Mouse (Mus musculus): Measurements from ENCODE around the gene Ngb. TPM values are rescaled to one million over a fixed set of nuclear protein-coding genes. Genes with fewer than 3 reads are reported as not detected.

The Ngb gene
- polyA plus RNA-seq, 1 experiment from 2014 or later: 0.28 TPM

DNA sequence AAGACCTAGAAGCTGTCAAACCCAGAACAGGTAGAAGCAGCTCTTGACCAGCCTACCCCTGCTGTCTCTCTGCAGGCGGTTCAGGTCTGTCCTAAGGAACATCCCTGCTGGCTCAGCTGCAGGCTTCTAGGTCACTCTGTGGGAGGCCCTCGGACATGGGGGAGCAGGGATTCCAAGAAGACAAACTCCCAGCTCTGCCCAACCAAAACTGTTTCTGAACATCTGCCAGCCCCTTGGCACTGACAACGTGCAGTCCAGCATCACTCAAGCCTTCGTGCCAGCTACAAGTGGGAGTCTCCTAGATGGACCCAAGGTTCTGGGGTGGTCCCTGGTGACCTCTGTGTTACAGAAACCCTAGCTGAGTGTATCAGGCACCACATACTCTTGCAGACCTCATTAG is 9.1 kb downstream of the Ngb start:
- Histone ChIP-seq H3K27ac (replicated peaks in 1 of 2; ENCODE audit: control insufficient read depth in 1 of 2, insufficient read depth in 1 of 2, low read depth in 2 of 2, low read length in 2 of 2) (no peak overlapping the region), H3K4me3 (ENCODE audit: control insufficient read depth in 1 of 2, insufficient read depth in 1 of 2, low read depth in 1 of 2, low read length in 2 of 2) (no peak overlapping the region), H3K9me3 (ENCODE audit: control insufficient read depth, low read length) (no peaks in the 10 kb centered on the region), H3K27me3 (ENCODE audit: control insufficient read depth, insufficient read depth, low read length) (no peaks in the 10 kb centered on the region), H3K4me2 (ENCODE audit: low read length) (no peak overlapping the region), H3K36me3 (ENCODE audit: control insufficient read depth, insufficient read depth, low read length) (no peaks in the 10 kb centered on the region), H3K9ac (ENCODE audit: low read length) (no peak overlapping the region), H3K4me1 (ENCODE audit: control insufficient read depth in 2 of 2, insufficient read depth in 2 of 2, low read length in 2 of 2) (peaks cover 12 to 14% of the 10 kb centered on the region in 2 experiments; a peak in 2 of 4 replicates)
- WGBS: 75% methylated on average over 4 of the region's 4 CpGs
- no peak for ATAC-seq (ENCODE audit: insufficient number of reproducible peaks, insufficient read depth, low FRiP score, low read depth)

GRCm38 (mm10) chr12:87091916-87092315 is 10.4 kb downstream of the Ngb start:
- no peak for ATAC-seq (ENCODE audit: insufficient number of reproducible peaks, insufficient read depth, low FRiP score, low read depth)
- Histone ChIP-seq H3K36me3 (ENCODE audit: control insufficient read depth, insufficient read depth, low read length) (no peaks in the 10 kb centered on the region), H3K9me3 (ENCODE audit: control insufficient read depth, low read length) (no peaks in the 10 kb centered on the region), H3K27me3 (ENCODE audit: control insufficient read depth, insufficient read depth, low read length) (no peaks in the 10 kb centered on the region), H3K4me2 (ENCODE audit: low read length) (no peak overlapping the region), H3K4me1 (ENCODE audit: control insufficient read depth in 2 of 2, insufficient read depth in 2 of 2, low read length in 2 of 2) (peaks cover 12 to 14% of the 10 kb centered on the region in 2 experiments; a peak in 2 of 4 replicates), H3K27ac (replicated peaks in 1 of 2; ENCODE audit: control insufficient read depth in 1 of 2, insufficient read depth in 1 of 2, low read depth in 2 of 2, low read length in 2 of 2) (no peak overlapping the region), H3K4me3 (ENCODE audit: control insufficient read depth in 1 of 2, insufficient read depth in 1 of 2, low read depth in 1 of 2, low read length in 2 of 2) (no peak overlapping the region), H3K9ac (ENCODE audit: low read length) (no peak overlapping the region)
- WGBS: 72% methylated on average over 2 of the region's 2 CpGs

DNA sequence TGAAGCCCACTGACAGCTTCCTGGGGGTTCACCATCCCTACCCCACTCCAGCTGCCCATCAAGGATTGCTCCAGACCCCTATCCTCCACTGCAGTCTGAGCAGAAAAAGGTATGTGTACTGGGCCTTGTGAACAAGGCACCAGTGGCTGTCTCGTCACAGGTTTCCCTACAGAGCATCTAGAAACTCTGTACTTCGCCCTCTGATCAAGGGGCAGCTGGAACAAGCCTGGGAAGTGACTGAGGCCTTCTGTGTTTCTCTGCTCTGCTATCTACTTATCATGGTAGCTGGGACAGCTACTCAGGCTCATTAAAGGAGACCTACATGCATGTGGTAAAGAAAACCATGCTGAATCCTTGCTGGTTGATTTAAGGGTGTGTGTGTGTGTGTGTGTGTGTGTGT is 12.6 kb downstream of the Ngb start:
- H3K27me3 ChIP-seq (ENCODE audit: control insufficient read depth, insufficient read depth, low read length): no peaks in the 10 kb centered on the region
- 51% methylated on average over 2 of the region's 2 CpGs for WGBS
- no peaks in the 10 kb centered on the region for H3K36me3 ChIP-seq (ENCODE audit: control insufficient read depth, insufficient read depth, low read length)
- peaks cover 12 to 14% of the 10 kb centered on the region in 2 experiments; a peak in 2 of 4 replicates for H3K4me1 ChIP-seq (ENCODE audit: control insufficient read depth in 2 of 2, insufficient read depth in 2 of 2, low read length in 2 of 2)
- H3K4me2 ChIP-seq (ENCODE audit: low read length): no peak overlapping the region
- H3K27ac ChIP-seq (replicated peaks in 1 of 2; ENCODE audit: control insufficient read depth in 1 of 2, insufficient read depth in 1 of 2, low read depth in 2 of 2, low read length in 2 of 2): no peak overlapping the region
- no peak overlapping the region for H3K9ac ChIP-seq (ENCODE audit: low read length)
- H3K4me3 ChIP-seq (ENCODE audit: control insufficient read depth in 1 of 2, insufficient read depth in 1 of 2, low read depth in 1 of 2, low read length in 2 of 2): no peak overlapping the region
- no peaks in the 10 kb centered on the region for H3K9me3 ChIP-seq (ENCODE audit: control insufficient read depth, low read length)
- ATAC-seq (ENCODE audit: insufficient number of reproducible peaks, insufficient read depth, low FRiP score, low read depth): no peak

DNA sequence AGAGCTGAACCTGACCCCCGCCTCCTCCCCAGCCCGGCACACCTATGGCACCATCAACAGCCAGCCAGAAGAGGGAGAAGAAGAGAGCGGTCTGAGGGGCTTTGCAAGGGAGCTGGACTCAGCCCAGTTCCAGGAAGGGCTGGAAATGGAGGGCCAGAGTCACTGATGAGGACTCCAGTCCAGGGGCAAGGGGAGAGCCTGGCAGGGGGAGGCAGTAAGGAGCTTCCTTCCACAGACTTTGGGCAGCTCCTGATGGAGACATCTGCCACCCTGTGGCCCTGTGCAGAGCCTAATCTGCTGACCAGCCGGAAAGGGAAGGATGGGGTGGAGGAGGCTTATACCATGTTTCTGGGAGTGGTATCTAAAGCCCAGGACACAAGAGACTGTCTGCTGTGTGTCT is 13.1 kb downstream of the Ngb start:
- H3K27me3 ChIP-seq (ENCODE audit: control insufficient read depth, insufficient read depth, low read length): no peaks in the 10 kb centered on the region
- ATAC-seq (ENCODE audit: insufficient number of reproducible peaks, insufficient read depth, low FRiP score, low read depth): no peak
- H3K4me1 ChIP-seq (ENCODE audit: control insufficient read depth in 2 of 2, insufficient read depth in 2 of 2, low read length in 2 of 2): peaks cover 12 to 14% of the 10 kb centered on the region in 2 experiments; a peak in 2 of 4 replicates
- H3K4me2 ChIP-seq (ENCODE audit: low read length): no peak overlapping the region
- H3K36me3 ChIP-seq (ENCODE audit: control insufficient read depth, insufficient read depth, low read length): no peaks in the 10 kb centered on the region
- 67% methylated on average over 4 of the region's 4 CpGs for WGBS
- no peak overlapping the region for H3K4me3 ChIP-seq (ENCODE audit: control insufficient read depth in 1 of 2, insufficient read depth in 1 of 2, low read depth in 1 of 2, low read length in 2 of 2)
- no peaks in the 10 kb centered on the region for H3K9me3 ChIP-seq (ENCODE audit: control insufficient read depth, low read length)
- no peak overlapping the region for H3K27ac ChIP-seq (replicated peaks in 1 of 2; ENCODE audit: control insufficient read depth in 1 of 2, insufficient read depth in 1 of 2, low read depth in 2 of 2, low read length in 2 of 2)
- no peak overlapping the region for H3K9ac ChIP-seq (ENCODE audit: low read length)

GRCm38 (mm10) chr12:87088331-87088730 is 14.0 kb downstream of the Ngb start:
- no peaks in the 10 kb centered on the region for H3K36me3 ChIP-seq (ENCODE audit: control insufficient read depth, insufficient read depth, low read length)
- WGBS: 39% methylated on average over 4 of the region's 4 CpGs
- H3K4me3 ChIP-seq (ENCODE audit: control insufficient read depth in 1 of 2, insufficient read depth in 1 of 2, low read depth in 1 of 2, low read length in 2 of 2): no peak overlapping the region
- ATAC-seq (ENCODE audit: insufficient number of reproducible peaks, insufficient read depth, low FRiP score, low read depth): no peak
- no peaks in the 10 kb centered on the region for H3K27me3 ChIP-seq (ENCODE audit: control insufficient read depth, insufficient read depth, low read length)
- H3K9me3 ChIP-seq (ENCODE audit: control insufficient read depth, low read length): no peaks in the 10 kb centered on the region
- no peak overlapping the region for H3K4me2 ChIP-seq (ENCODE audit: low read length)
- H3K27ac ChIP-seq (replicated peaks in 1 of 2; ENCODE audit: control insufficient read depth in 1 of 2, insufficient read depth in 1 of 2, low read depth in 2 of 2, low read length in 2 of 2): no peak overlapping the region
- peaks cover 12 to 14% of the 10 kb centered on the region in 2 experiments; a peak in 2 of 4 replicates for H3K4me1 ChIP-seq (ENCODE audit: control insufficient read depth in 2 of 2, insufficient read depth in 2 of 2, low read length in 2 of 2)
- H3K9ac ChIP-seq (ENCODE audit: low read length): no peak overlapping the region

DNA sequence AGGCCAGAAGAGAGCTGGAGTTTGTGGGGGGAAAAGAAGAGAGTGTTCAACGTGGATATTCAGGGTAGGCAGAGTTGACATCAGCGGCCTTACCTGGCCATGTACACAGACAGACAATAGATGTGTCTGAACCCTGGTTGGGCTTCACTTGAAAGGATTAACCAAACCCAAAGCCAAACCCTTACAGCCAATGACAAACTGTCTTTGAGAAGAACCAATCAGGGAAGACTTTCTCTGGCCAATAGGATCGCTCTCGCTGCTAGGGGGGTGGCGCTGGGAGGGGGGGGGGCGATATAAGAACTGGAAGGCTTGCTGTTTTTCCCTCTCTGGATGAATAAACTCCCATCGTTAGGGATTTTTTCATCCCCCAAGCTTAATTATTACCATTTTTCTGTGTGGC is 15.1 kb downstream of the Ngb start:
- H3K27ac ChIP-seq (replicated peaks in 1 of 2; ENCODE audit: control insufficient read depth in 1 of 2, insufficient read depth in 1 of 2, low read depth in 2 of 2, low read length in 2 of 2): no peak overlapping the region
- no peak for ATAC-seq (ENCODE audit: insufficient number of reproducible peaks, insufficient read depth, low FRiP score, low read depth)
- 58% methylated on average over 7 of the region's 7 CpGs for WGBS

DNA sequence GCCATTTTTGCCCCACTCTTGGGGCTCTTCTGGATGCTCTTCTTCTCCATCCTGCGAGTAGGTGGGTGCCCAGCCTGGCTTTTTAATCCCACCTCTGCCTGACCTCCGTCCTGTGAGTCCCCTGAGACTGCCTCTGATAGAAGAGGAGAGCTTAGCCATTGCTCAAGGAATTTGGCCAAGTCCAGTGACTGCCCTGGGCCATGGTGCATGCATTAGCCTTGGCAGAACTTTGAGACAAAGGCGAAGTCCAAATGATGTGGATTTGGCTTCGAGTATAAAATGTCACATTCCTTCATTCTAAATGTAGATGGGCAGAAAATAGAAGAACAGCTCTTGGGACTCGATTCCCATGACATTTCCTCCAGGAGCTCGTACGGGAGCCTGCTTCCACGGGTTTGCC is 19.5 kb downstream of the Ngb start:
- Histone ChIP-seq H3K36me3 (ENCODE audit: control insufficient read depth, insufficient read depth, low read length) (no peaks in the 10 kb centered on the region), H3K4me3 (ENCODE audit: control insufficient read depth in 1 of 2, insufficient read depth in 1 of 2, low read depth in 1 of 2, low read length in 2 of 2) (no peak overlapping the region), H3K9ac (ENCODE audit: low read length) (no peak overlapping the region), H3K9me3 (ENCODE audit: control insufficient read depth, low read length) (no peaks in the 10 kb centered on the region), H3K27ac (replicated peaks in 1 of 2; ENCODE audit: control insufficient read depth in 1 of 2, insufficient read depth in 1 of 2, low read depth in 2 of 2, low read length in 2 of 2) (no peak overlapping the region), H3K4me2 (ENCODE audit: low read length) (no peak overlapping the region), H3K27me3 (ENCODE audit: control insufficient read depth, insufficient read depth, low read length) (no peaks in the 10 kb centered on the region), H3K4me1 (ENCODE audit: control insufficient read depth in 2 of 2, insufficient read depth in 2 of 2, low read length in 2 of 2) (no peaks in the 10 kb centered on the region)
- WGBS: 69% methylated on average over 8 of the region's 8 CpGs
- no peak for ATAC-seq (ENCODE audit: insufficient number of reproducible peaks, insufficient read depth, low FRiP score, low read depth)

More for the DNA sequence above, 15.1 kb downstream of the Ngb start:
- Histone ChIP-seq H3K4me1 (ENCODE audit: control insufficient read depth in 2 of 2, insufficient read depth in 2 of 2, low read length in 2 of 2) (peaks cover 12 to 14% of the 10 kb centered on the region in 2 experiments; a peak in 2 of 4 replicates), H3K27me3 (ENCODE audit: control insufficient read depth, insufficient read depth, low read length) (no peaks in the 10 kb centered on the region), H3K4me3 (ENCODE audit: control insufficient read depth in 1 of 2, insufficient read depth in 1 of 2, low read depth in 1 of 2, low read length in 2 of 2) (no peak overlapping the region), H3K4me2 (ENCODE audit: low read length) (no peak overlapping the region), H3K9me3 (ENCODE audit: control insufficient read depth, low read length) (no peaks in the 10 kb centered on the region), H3K36me3 (ENCODE audit: control insufficient read depth, insufficient read depth, low read length) (no peaks in the 10 kb centered on the region), H3K9ac (ENCODE audit: low read length) (no peak overlapping the region)

DNA sequence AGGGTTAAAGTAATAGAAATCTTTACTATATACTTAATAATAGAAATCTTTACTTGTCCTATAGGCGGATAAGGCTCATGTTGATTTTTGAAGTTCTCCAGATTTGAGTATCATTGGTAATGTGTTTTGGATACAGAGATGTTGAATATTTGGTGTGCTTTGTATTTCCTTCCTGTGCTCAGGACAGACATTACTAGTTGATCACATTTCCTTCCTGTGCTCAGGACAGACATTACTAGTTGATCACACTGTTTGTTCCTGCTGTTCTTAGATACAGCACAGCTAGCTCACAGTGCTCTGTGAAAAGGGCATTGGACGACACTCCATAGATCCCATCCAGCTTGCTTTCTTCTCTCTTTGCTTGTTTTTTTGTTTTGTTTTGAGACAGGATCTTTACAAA is 25.7 kb downstream of the Ngb start:
- 75% methylated on average over 2 of the region's 2 CpGs for WGBS
- Histone ChIP-seq H3K4me1 (ENCODE audit: control insufficient read depth in 2 of 2, insufficient read depth in 2 of 2, low read length in 2 of 2) (no peaks in the 10 kb centered on the region), H3K9ac (ENCODE audit: low read length) (no peak overlapping the region)

More for the DNA sequence above, 25.7 kb downstream of the Ngb start:
- no peak for ATAC-seq (ENCODE audit: insufficient number of reproducible peaks, insufficient read depth, low FRiP score, low read depth)
- no peak overlapping the region for H3K27ac ChIP-seq (replicated peaks in 1 of 2; ENCODE audit: control insufficient read depth in 1 of 2, insufficient read depth in 1 of 2, low read depth in 2 of 2, low read length in 2 of 2)
- no peak overlapping the region for H3K4me3 ChIP-seq (ENCODE audit: control insufficient read depth in 1 of 2, insufficient read depth in 1 of 2, low read depth in 1 of 2, low read length in 2 of 2)
- no peaks in the 10 kb centered on the region for H3K27me3 ChIP-seq (ENCODE audit: control insufficient read depth, insufficient read depth, low read length)
- no peaks in the 10 kb centered on the region for H3K9me3 ChIP-seq (ENCODE audit: control insufficient read depth, low read length)
- H3K4me2 ChIP-seq (ENCODE audit: low read length): no peak overlapping the region
- no peaks in the 10 kb centered on the region for H3K36me3 ChIP-seq (ENCODE audit: control insufficient read depth, insufficient read depth, low read length)
